Mouse (Mus musculus): ENCODE data around the gene Lipo2. TPM values are rescaled to one million over a fixed set of nuclear protein-coding genes. Genes with fewer than 3 reads are reported as not detected.
"Not testable (repeated sequence)": the region's sequence is repeated elsewhere in the genome, so short reads cannot be mapped to it uniquely, and the experiment has no call there.

Lipo2 gene
- polyA plus RNA-seq (2012; rRNA removed), result 0.73 and 1.4 TPM in 2 replicates

DNA sequence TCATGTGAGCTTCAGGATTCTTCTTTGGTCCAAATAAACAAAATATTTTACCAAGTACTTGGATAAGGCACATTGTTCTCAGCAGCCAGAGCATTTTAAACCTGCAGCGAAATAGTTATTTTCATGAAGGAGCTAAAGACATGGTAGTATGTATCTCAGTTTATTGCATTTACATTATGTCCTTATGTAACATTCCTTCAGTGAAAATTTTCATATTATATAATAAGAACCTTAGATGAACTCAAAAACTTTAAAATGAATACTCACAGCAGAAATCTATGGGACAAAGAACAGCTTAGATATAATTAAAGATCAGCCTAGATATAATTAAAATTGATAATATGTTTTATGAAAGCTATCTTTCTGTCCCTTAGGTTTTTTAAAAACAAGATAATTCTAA lies at the start of gene Lipo2:
TSS of gene Lipo2 (minus strand) at position 101 of the 400 bp plus-strand sequence.
- H3K4me1 ChIP-seq (ENCODE audit: control insufficient read depth, insufficient read depth, low read length); H3K27me3 ChIP-seq (ENCODE audit: control insufficient read depth, insufficient read depth, low read length); H3K27ac ChIP-seq (ENCODE audit: control insufficient read depth, insufficient read depth, low read depth, low read length); H3K4me3 ChIP-seq (ENCODE audit: control insufficient read depth, low read depth, low read length); H3K36me3 ChIP-seq (ENCODE audit: control insufficient read depth, insufficient read depth, low read length): not testable (repeated sequence)

DNA sequence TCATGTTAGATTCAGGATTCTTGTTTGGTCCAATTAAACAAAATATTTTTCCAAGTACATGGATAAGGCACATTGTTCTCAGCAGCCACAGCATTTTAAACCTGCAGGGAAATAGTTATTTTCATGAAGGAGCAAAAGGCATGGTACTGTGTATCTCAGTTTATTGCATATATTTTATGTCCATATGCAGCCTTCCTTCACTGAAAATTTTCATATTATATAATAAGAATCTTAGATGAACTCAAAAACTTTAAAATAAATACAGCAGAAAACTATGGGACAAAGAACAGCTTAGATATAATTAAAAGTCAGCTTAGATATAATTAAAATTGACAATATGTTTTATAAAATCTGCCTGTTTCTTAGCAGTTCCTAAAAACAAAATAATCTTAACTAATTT lies 36.2 kb upstream of the Lipo2 start, which contains the start of gene Lipo1:
TSS of gene Lipo1 (minus strand) at position 101 of the 400 bp plus-strand sequence.
- H3K27ac ChIP-seq (ENCODE audit: control insufficient read depth, insufficient read depth, low read depth, low read length); H3K4me3 ChIP-seq (ENCODE audit: control insufficient read depth, low read depth, low read length); H3K36me3 ChIP-seq (ENCODE audit: control insufficient read depth, insufficient read depth, low read length); H3K4me1 ChIP-seq (ENCODE audit: control insufficient read depth, insufficient read depth, low read length); H3K27me3 ChIP-seq (ENCODE audit: control insufficient read depth, insufficient read depth, low read length): not testable (repeated sequence)

DNA sequence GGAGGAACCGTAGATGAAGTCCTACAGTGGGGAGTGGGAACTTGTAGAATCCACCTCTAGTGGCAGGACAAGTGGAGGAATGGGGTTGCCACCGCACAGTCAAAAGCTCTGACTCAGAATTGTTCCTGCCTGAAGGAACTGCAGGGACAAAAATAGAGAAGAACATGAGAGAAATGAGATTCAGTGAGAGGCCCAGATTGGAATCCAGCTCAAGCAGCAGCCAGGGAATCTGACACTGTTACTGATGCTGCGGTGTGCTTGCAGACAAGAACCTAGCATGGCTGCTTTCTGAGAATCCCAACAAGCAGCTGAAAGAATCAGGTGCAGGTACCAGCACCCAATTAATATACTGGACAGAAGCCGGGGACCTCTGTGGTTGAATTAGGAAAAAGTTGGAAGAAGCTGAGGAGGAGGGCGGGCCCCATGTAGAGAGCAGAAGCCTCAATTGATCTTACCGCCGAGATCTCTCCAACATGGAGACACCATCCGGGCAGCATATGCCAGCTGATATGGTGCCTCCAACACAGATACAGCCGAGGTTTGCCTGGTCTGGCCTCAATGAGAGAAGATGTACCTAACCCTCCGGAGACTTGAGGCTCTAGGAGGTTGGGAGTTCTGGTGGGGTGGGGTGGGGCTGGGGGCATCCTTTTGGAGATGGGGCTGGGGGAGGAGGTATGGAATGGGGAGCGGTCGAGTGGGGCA lies 35.6 kb upstream of the Lipo2 start:
- no peak overlapping the region for H3K27ac ChIP-seq (ENCODE audit: control insufficient read depth, insufficient read depth, low read depth, low read length)
- no peaks in the 10 kb centered on the region for H3K4me1 ChIP-seq (ENCODE audit: control insufficient read depth, insufficient read depth, low read length)
- H3K27me3 ChIP-seq (ENCODE audit: control insufficient read depth, insufficient read depth, low read length), result no peaks in the 10 kb centered on the region
- no peak overlapping the region for H3K4me3 ChIP-seq (ENCODE audit: control insufficient read depth, low read depth, low read length)
- no peaks in the 10 kb centered on the region for H3K36me3 ChIP-seq (ENCODE audit: control insufficient read depth, insufficient read depth, low read length)
- TF ChIP-seq CTCF (IDR thresholded peaks at IDR 0.05; ENCODE audit: control insufficient read depth, insufficient read depth, insufficient replicate concordance, low read depth, low read length), result no peak
- no peak for TF ChIP-seq POLR2A (IDR thresholded peaks at IDR 0.05; ENCODE audit: control insufficient read depth, low read depth, low read length)

DNA sequence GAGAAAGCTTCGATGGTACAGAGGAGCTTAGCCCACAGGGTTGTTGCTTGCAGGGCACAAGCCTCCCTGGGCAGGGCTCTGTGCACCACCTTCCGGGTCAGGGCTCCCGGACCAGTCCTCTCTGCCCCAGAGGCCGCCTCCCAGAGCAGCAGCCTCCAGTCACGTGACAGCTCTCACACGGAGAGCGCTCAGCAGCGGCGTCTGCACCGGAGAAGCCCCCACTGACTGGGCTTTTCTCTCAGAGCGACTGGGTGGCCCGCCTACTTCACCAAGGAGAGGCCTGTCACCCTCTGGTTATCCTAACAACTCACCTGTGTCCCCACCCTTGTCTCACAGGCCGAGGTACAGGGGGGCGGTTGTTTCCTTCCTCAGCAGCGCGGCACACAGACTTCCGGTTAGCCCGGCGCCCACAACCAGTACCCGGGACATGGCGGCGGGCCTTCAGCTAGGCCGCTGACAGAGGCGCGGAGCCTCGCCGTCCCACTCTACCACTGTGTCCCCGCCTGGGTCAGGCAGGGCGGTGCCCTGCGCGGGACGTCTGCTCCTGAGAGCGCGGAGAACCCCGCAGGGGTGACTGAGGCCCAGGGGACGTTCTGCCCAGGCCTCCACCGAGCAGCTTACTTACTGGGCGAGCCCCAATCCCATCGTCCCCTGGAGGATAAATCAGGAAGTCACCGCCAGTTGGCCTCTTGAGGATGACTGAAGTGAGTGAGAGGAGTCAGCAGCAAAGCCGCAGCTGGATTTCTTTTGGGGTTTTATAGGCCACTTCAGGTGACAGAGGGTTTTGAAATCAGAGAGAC lies 10.3 kb upstream of the Lipo2 start, which contains the start of gene Lipo3:
TSS of gene Lipo3 (minus strand) at position 665 of the 800 bp plus-strand sequence.
- H3K4me1 ChIP-seq (ENCODE audit: control insufficient read depth, insufficient read depth, low read length); H3K36me3 ChIP-seq (ENCODE audit: control insufficient read depth, insufficient read depth, low read length); H3K27me3 ChIP-seq (ENCODE audit: control insufficient read depth, insufficient read depth, low read length): not testable (repeated sequence)
- H3K27ac ChIP-seq (ENCODE audit: control insufficient read depth, insufficient read depth, low read depth, low read length), result peak within 1 kb of the TSS; percentile 62; the same call in 1 of the 2 replicates
- peak within 1 kb of the TSS; percentile 81 for H3K4me3 ChIP-seq (ENCODE audit: control insufficient read depth, low read depth, low read length)

Other genes with a start within 250 kb of the Lipo2 start
- gene Lipo4, start 233.6 kb downstream of the Lipo2 start, polyA plus RNA-seq (2012; rRNA removed), result not detected in 2 replicates
- not detected in 2 replicates for gene Gm8978, start 126.1 kb downstream of the Lipo2 start, polyA plus RNA-seq (2012; rRNA removed)
- gene Lipo3, start 10.6 kb upstream of the Lipo2 start, polyA plus RNA-seq (2012; rRNA removed), result 2.4 and 3.2 TPM in 2 replicates
- gene Lipo1, start 36.1 kb upstream of the Lipo2 start, polyA plus RNA-seq (2012; rRNA removed), result not detected in 2 replicates
- 5.4 and 6.1 TPM in 2 replicates for gene Lipf, start 209.8 kb upstream of the Lipo2 start, polyA plus RNA-seq (2012; rRNA removed)

All from testis, adult 2 months (tissue).